Mouse (Mus musculus) limb, embryonic 14.5 days (tissue): ENCODE measurements around the gene Aip. TPM values are rescaled to one million over a fixed set of nuclear protein-coding genes. Genes with fewer than 3 reads are reported as not detected.

Experiments used
- ATAC-seq: fragments of 200-750 bp; cut with Nextera tagmentation; 2 replicates; pipeline ENCODE4 v1.8.0; 2017; ENCODE audit warnings: low read depth, moderate number of reproducible peaks, moderate TSS enrichment; ENCODE audit not compliant: low FRiP score
- DNase-seq: peaks from one replicate; pipeline ENCODE4 v3.0.0-alpha.2; 2015; ENCODE audit warnings: low spot score
- H3K27ac ChIP-seq: fragments of 300-500 bp; sonication (generic); replicated peaks from 2 replicates; pipeline ENCODE4 v1.5.1; 2014; ENCODE audit warnings: low read depth, mild to moderate bottlenecking, low read length, moderate library complexity, mixed read lengths
- H3K27me3 ChIP-seq: fragments of 300-500 bp; sonication (generic); 2 replicates; pipeline ENCODE4 v1.6.1; 2014; ENCODE audit warnings: low read length, mixed read lengths; ENCODE audit not compliant: control insufficient read depth, insufficient read depth
- H3K36me3 ChIP-seq: fragments of 300-500 bp; sonication (generic); 2 replicates; pipeline ENCODE4 v1.6.1; 2014; ENCODE audit warnings: mild to moderate bottlenecking, low read length, moderate library complexity, mixed read lengths; ENCODE audit not compliant: control insufficient read depth, insufficient read depth
- H3K4me1 ChIP-seq: fragments of 300-500 bp; sonication (generic); 2 replicates; pipeline ENCODE4 v1.6.1; 2014; ENCODE audit warnings: antibody characterized with exemption, low read length, mixed read lengths; ENCODE audit not compliant: control insufficient read depth, insufficient read depth
- H3K4me2 ChIP-seq: fragments of 300-500 bp; sonication (generic); replicated peaks from 2 replicates; pipeline ENCODE4 v1.6.1; 2014; ENCODE audit warnings: low read depth, mild to moderate bottlenecking, low read length, moderate library complexity; ENCODE audit not compliant: severe bottlenecking
- H3K4me3 ChIP-seq: fragments of 300-500 bp; sonication (generic); replicated peaks from 2 replicates; pipeline ENCODE4 v1.5.1; 2014; ENCODE audit warnings: low read length
- H3K9ac ChIP-seq: fragments of 300-500 bp; sonication (generic); 2 replicates; pipeline ENCODE4 v1.6.1; 2014; ENCODE audit warnings: mild to moderate bottlenecking, low read depth, low read length, moderate library complexity; ENCODE audit not compliant: severe bottlenecking
- H3K9me3 ChIP-seq: fragments of 300-500 bp; sonication (generic); 2 replicates; pipeline ENCODE4 v1.6.1; 2016; ENCODE audit warnings: low read length; ENCODE audit not compliant: control insufficient read depth
- POLR2A ChIP-seq: fragments of 200-500 bp; IDR thresholded peaks from 2 replicates; pipeline ENCODE4 v1.8.0; 2012; ENCODE audit warnings: inconsistent platforms, mild to moderate bottlenecking, moderate library complexity, borderline replicate concordance; ENCODE audit not compliant: insufficient read depth, insufficient read length; ENCODE audit errors: extremely low read depth
- WGBS: fragments of 180-500 bp; shearing (Covaris S2); extraction: QIAGEN DNeasy Blood & Tissue Kit; methylation state at CpG from one replicate; pipeline ENCODE4 v1.1.7; 2014; 5-methylcytosine and 5-hydroxymethylcytosine counted together
- polyA plus RNA-seq, 2 experiments: library from polyadenylated mRNA; depleted of rRNA in 1 of 2; stranded (reverse) in 1 of 2; unstranded in 1 of 2; fragments of >200 nt; fragmentation: Nextera tagmentation in 1 of 2; extraction: Ambion mirVana in 1 of 2; gene quantifications; 2 replicates each; pipeline versions ENCODE4 v1.2.1 to v1.2.3; 2012 to 2014

Aip gene
- polyA plus RNA-seq, 2 experiments, result 86.4 to 119 TPM

DNA sequence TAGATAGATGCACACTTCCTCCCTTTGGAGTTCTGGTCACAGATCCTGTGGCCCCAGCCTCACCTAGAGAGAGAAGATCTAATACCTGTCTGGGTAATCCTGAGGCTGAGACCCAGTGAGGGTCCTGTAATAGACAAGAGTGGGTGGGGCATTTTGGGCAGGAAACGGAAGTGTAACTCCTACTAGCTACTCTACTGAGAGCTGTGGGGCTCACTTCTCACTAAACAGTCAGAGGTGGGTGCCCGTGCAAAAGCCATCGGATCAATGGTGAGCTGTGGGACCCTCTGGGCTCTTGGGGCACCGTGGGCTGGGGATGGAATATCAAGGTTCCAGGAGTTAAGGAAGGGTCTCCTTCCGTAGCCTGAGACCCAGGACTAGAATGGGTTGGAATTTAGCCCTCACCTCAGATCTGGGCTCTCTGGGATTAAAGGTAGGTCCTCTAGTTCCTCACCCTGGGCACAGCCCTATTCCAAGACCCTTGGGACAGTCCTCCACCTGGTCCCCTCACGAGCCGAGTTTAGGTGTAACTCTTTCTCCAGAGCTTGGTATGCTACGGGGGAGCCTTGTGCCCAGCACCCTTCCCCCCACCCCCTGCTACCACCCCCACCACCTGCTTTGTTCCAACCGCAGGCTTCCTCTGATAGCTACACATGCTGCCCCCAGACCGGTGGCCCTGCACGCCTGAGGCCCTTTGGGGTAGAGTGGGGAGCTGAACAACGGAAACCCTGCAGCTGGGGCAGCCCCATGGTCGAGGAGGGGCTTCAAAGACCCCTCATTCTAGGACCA, 29.0 kb upstream of the Aip start:
- H3K27ac ChIP-seq, result no peak overlapping the region
- no peak overlapping the region for H3K9ac ChIP-seq
- H3K27me3 ChIP-seq, result no peaks in the 10 kb centered on the region
- no peak for ATAC-seq
- 76% methylated on average over 13 of the region's 13 CpGs for WGBS
- no peak overlapping the region for H3K4me2 ChIP-seq
- no peak for TF ChIP-seq POLR2A
- H3K4me1 ChIP-seq, result peaks cover 1% of the 10 kb centered on the region; the same call in 1 of the 2 replicates
- H3K4me3 ChIP-seq, result no peak overlapping the region
- peaks cover 71% of the 10 kb centered on the region for H3K36me3 ChIP-seq
- no peaks in the 10 kb centered on the region for H3K9me3 ChIP-seq
- DNase-seq, result no peak

DNA sequence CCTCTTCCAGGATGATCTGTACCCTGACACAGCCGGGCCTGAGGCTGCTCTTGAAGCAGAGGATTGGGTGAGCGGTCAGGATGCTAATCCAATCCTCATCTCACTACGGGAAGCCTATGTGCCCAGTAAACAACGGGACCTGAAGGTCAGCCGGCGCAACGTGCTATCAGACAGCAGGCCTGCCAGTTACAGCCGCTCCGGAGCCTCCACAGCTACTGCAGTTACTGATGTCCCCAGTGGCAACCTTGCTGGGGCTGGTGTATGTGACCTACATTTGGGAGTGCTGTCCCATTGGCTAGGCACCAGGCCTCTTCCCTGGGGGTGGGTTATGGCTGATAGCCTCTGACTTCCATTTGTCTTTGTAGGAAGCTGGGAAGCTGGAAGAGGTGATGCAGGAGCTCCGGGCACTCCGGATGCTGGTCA, 27.6 kb upstream of the Aip start, which contains the start of gene Ptprcap:
TSS of gene Ptprcap (plus strand) at position 373 of the 423 bp plus-strand sequence.
- ATAC-seq (no peak), DNase-seq (no peak)
- H3K4me3 ChIP-seq, result no peak within 1 kb of the TSS
- H3K4me2 ChIP-seq, result no peak within 1 kb of the TSS
- H3K9me3 ChIP-seq, result no peaks in the 10 kb centered on the region
- H3K27ac ChIP-seq, result no peak within 1 kb of the TSS
- 80% methylated on average over 11 of the region's 11 CpGs for WGBS
- H3K27me3 ChIP-seq, result no peaks in the 10 kb centered on the region
- H3K4me1 ChIP-seq, result peaks cover 9% of the 10 kb centered on the region
- no peak within 1 kb of the TSS for H3K9ac ChIP-seq
- TF ChIP-seq POLR2A, result no peak
- H3K36me3 ChIP-seq, result peaks cover 57% of the 10 kb centered on the region

DNA sequence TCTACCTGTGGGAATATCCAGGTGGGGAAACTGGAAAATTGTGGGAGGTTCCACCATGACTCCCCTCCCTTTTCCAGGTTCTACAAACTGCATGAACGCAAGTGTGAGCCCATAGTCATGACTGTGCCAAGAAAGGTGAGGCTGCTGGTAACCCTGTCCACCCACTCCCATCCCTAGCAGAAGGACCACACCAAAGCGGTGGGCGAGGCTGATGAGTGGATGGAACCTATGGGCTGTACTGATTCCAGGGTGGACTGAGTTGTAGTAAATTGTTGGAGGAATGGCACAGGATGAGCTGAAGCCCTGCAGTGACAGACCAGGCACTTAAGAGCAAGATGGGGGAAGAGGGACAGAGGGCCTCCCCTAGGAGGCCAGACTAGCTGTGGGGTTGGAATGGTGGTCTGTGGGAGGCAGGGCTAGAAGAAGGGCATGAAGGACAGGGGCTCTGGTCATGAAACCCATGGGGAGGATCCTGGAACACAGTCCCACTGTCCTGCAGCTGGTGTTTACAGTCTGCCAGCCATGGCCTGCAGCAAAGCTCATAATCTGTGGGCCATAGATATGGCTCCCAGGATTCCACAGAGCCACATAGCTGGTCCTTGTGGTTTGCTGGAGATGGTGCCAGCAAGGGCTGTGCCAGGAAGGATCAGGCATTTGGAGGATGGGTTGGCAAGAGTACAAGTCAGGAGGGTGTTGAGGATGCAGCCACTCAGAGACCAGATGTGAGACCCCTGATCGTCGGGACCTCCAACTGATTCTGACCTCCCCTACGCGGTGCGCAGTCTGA, 27.0 kb upstream of the Aip start:
- DNase-seq (no peak), ATAC-seq (no peak)
- Histone ChIP-seq H3K36me3 (peaks cover 51% of the 10 kb centered on the region), H3K9ac (no peak overlapping the region), H3K4me2 (no peak overlapping the region), H3K27ac (no peak overlapping the region), H3K27me3 (no peaks in the 10 kb centered on the region), H3K9me3 (no peaks in the 10 kb centered on the region), H3K4me3 (no peak overlapping the region), H3K4me1 (peaks cover 11% of the 10 kb centered on the region)
- 90% methylated on average over 8 of the region's 8 CpGs for WGBS
- no peak for TF ChIP-seq POLR2A

DNA sequence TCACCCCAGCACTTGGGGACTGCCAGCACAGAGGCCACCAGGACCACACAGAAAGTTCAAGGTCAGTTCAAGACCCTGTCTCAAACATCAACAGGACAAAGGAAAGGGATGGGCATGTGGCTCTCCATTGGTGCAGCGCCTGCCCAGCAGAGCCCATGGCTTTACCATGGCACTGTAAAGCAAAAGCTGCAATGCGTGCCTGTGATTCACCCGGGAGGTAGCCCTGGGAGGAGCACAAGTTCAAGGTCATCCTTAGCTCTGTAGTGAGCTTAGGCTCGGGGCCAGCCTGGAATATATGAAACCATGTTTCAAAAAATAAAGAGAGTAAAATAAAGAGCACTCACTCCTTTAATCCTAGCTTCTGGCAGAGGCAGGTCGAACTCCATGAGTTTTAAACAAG, 26.2 kb upstream of the Aip start:
- Histone ChIP-seq H3K4me2 (no peak overlapping the region), H3K27me3 (no peaks in the 10 kb centered on the region), H3K4me1 (peaks cover 12% of the 10 kb centered on the region), H3K36me3 (peaks cover 44% of the 10 kb centered on the region), H3K4me3 (no peak overlapping the region), H3K9me3 (no peaks in the 10 kb centered on the region), H3K9ac (no peak overlapping the region), H3K27ac (no peak overlapping the region)
- ATAC-seq (no peak), DNase-seq (no peak)
- 94% methylated on average over 5 of the region's 5 CpGs for WGBS
- no peak for TF ChIP-seq POLR2A

DNA sequence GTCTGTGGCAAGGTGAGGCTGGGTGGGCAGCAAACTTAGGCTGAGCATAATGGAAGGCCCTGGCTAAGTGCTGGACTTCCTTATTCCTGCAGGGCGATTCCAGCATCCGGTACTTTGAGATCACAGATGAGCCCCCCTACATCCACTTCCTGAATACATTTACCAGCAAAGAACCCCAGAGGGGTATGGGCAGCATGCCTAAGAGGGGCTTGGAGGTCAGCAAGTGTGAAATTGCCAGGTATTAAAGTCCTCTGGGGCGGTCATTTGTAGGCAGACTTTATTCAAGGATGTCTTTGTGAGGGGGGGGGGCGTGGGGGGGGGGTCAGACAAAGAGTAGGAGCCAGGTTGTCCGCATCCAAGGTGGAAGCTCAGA, 25.8 kb upstream of the Aip start:
- Histone ChIP-seq H3K9me3 (no peaks in the 10 kb centered on the region), H3K4me2 (no peak overlapping the region), H3K27ac (no peak overlapping the region), H3K4me3 (no peak overlapping the region), H3K4me1 (peaks cover 12% of the 10 kb centered on the region), H3K27me3 (no peaks in the 10 kb centered on the region), H3K9ac (no peak overlapping the region), H3K36me3 (peaks cover 40% of the 10 kb centered on the region)
- WGBS, result 80% methylated on average over 4 of the region's 5 CpGs
- DNase-seq, result no peak
- no peak for TF ChIP-seq POLR2A
- no peak for ATAC-seq
